Mouse (Mus musculus) cerebellum, adult 9-11 months (tissue): ENCODE results near the gene Gm10842.
A peak's percentile ranks its signal among the peaks of the same experiment; 100 is the strongest.
"Not testable (repeated sequence)": the region's sequence is repeated elsewhere in the genome, so short reads cannot be mapped to it uniquely, and the experiment has no call there.

Experiments
- DNase-seq: peaks from one replicate; pipeline ENCODE4 v3.0.0; 2022

Gene Gm10842

DNA sequence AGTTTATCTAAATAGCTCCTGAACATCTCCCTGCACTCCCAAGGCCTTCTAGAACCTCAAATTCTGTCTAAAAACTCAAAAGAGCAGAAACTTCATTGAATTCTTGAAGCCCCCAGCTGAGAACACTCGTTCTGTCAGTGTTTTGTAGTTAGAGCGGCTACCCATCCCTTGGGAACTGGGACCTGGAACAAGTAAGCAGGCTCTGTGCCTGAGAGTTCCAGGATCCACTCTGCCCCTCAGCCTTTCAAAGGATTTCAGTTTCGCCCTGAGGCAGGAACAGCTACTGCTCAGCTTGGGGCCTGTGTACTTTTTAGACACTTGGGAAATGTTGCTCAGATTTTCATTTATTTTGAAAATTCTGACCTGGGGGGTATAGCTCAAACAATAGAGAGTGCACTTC is at the start of gene Gm10842:
TSS of gene Gm10842 (plus strand) at position 301 of the 400 bp plus-strand sequence.
- no peak for DNase-seq

DNA sequence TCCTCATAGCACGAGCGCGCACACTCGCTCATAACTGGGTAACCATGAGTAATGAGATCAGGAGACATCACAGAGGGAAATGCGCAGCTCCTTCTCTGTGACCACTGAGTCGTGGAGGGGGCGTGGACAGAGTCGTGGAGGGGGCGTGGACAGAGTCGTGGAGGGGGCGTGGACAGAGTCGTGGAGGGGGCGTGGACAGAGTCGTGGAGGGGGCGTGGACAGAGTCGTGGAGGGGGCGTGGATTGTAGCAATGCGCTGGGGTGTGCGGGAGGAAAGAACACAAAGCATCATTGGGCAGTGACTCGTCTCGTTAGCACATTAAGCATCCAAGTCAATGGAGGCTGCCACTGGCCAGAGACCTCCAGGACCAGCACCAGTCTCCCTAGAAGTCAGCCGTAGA is 34.2 kb upstream of the Gm10842 start:
- DNase-seq, result not testable (repeated sequence)

DNA sequence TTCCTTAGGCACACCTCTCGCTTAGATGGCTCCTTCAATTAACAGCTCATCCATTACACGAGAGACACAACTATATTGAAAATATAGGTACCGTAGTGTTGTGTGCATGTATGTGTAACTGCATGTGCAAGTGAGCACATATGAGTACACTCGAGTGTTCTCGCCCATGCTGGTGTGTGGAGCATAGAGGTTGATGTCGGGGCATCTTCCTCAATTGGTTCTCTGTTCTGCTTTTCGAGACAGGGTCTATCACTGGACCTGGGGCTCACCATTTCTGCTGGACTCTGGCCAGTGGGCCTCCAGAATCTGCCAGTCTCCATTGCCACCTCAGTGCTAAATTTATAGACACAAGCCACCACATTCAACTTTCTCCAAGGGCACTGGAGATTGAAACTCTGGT is 28.9 kb upstream of the Gm10842 start:
- DNase-seq, result no peak

DNA sequence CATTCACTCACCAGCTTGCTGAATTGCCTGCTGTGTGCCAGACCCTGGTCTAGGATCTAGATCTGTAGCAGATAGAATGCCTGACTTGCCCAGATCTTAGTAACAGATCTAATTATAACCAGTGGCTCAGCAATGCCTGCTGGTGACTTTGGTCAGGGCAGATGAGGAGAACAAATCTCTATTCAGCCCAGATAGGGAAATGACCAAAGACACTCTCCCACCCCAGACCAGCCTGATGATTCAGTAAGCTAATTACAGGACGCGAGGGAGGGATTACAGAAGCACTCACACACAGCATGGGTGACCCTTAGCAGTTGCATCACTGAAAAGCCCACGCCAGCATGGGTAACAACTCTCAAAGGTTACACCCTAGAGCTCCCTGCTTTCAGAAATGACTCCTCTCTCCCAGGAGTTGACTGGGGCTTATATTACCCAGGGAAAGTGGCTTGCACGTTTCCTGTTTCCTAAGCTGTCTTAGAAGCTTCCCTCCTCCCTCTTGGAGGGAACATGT is 26.1 kb upstream of the Gm10842 start:
- DNase-seq, result no peak

DNA sequence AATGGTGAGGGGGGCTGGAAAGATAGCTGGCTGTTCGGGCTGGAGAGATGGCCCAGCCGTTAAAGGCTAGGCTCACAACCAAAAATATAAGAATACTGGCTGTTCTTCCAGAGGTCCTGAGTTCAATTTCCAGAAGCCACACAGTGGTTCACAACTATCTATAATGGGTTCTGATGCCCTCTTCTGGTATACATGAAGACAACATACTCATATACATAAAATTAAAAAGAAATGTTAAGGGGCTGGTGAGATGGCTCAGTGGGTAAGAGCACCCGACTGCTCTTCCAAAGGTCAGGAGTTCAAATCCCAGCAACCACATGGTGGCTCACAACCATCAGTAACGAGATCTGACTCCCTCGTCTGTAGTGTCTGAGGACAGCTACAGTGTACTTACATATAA is 24.9 kb upstream of the Gm10842 start:
- DNase-seq, result not testable (repeated sequence)

DNA sequence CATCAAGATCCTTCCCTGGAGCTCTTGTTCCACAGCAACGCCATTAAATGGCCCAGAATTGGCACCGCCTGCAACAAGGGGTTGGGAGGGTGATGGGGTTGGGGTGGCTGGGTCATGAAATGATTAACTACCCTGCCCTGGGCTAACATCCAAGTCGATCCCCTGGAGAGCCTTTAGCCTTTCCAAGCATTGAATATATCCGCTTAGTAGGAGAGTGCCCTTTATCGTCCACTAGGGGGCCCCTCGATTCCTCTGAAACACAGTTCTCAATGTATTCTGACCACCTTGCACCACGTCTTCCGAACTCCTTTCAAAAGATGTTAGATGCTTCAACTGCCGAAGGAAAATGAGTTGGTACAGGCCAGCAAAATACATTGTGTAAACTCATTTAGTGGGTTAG is 22.7 kb upstream of the Gm10842 start:
- no peak for DNase-seq

DNA sequence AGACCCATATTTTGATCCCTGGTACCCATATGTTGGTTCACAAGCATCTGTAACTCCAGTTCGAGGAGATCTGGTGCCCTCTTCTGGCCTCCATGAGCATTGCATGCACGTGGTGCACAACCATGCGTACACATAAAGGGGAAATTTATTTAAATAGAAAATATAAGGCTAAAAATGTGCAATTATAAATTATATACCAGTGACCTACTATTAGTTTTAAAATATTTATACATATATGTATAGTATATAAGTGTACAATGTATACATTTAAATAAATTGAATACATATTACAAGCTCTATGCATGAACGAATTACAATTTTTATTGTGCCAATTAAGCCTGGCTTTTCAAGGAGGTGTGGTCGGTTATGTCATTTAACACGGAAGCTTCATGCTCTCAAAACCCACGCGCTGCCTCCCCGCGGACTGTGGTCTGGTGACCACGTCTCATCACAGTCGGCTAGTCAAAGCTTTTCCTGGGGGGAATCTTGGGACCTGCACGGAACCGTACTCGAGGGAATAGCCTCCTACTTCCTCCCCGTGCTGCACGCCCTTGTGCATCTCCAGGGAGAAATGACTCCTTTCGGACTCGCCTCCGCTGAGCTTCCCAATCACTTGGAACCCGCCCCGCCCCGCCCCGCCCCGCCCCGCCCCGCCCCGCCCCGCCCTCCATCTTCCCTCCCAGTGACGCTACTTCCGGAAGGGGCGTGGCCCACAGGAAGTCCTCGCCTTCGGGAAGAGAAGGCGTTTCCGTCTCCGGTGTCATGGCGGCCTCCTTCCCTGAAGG is 20.8 kb upstream of the Gm10842 start, which contains the start of gene Mettl2:
TSS of gene Mettl2 (plus strand) at position 691 of the 785 bp plus-strand sequence.
- peak; percentile 84 for DNase-seq

DNA sequence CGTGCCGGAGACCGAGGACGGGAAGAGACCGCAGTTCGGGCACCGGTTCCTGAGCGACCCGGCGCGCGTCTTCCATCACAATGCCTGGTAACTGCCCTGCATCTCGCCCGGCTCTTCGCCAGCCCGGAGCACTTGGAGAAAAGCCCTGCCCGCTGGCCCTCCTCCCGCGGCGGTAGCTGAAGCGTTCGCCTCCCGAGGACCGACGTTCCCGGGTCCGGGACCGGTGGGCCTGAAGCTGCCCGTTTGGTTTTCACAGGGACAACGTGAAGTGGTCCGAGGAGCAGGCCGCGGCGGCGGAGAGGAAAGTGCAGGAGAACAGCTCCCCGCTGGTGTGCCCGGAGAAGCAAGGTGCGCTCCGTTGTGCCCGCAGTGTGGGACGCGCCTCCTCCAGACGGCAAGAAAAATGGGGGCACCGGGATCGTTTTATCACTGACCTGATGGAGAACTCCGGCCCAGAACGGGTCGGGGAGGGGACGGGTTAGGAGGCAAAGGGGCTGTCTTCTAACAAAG is 20.1 kb upstream of the Gm10842 start:
- no peak for DNase-seq

DNA sequence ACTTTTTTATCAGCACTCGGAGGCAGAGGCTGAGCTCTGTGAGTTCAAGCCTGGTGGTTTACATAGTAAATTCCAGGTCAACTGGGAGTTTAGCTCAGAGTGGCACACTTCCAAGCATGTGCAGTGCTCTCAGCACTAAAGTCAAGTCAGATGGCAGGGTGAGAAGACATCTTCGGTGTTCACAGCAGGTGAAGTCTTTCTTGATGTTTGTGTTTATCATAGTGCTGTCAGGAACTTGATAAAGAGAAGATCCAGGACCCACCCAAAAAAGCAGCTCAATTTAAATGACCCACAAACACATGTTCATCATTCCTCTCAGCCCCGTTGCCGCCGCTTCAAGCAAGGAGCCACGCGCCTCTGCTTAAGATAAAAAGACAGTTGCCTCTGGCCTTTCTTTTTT is 11.0 kb upstream of the Gm10842 start:
- no peak for DNase-seq

DNA sequence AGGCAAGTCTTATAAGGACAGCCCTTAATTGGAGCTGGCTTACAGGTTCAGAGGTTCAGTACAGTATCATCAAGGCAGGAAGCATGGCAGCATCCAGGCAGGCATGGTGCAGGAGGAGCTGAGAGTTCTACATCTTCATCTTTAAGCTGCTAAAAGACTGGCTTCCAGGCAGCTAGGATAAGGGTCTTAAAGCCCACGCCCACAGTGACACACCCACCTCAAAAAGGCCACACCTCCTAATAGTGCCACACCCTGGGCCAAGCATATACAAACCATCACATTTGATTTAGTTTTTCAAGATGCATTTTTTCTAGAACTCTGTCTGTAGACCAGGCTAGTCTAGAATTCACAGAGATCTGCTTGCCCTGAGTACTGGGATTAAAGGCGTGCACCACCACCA is 9.4 kb upstream of the Gm10842 start:
- DNase-seq, result not testable (repeated sequence)

DNA sequence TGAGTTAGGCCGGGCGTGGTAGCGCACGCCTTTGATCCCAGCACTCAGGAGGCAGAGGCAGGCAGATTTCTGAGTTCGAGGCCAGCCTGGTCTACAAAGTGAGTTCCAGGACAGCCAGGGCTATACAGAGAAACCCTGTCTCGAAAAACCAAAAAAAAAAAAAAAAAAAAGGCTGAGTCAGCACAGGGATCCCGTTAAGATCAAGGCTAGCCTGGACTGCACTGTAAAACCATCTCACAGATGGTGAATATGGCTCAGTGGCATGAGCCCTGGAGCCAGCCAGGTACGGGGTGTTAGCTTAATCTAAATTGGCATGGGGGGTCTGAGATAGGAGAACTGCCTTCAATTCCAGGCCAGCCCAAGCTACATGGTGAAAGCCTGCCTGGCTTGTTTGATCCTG is 6.2 kb upstream of the Gm10842 start:
- not testable (repeated sequence) for DNase-seq

DNA sequence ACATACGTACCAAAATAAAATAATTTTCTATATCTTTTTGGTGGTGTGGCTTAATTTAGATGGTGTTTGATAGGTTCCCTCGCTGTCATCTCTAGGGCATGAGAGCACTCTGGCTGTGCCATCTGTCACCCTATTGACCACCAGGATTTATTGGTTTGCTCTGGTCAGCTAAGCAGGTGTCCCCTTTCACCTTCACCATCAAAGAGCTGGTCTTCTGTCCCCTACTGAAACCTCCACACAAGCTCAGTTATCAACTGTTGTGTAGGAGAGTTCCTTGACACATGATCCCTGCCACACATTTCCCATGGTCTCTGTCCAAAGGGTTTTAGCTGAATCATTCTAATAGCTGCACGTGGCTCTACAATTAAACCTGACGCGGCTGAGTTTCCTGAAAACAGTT is 5.6 kb upstream of the Gm10842 start:
- DNase-seq, result no peak

DNA sequence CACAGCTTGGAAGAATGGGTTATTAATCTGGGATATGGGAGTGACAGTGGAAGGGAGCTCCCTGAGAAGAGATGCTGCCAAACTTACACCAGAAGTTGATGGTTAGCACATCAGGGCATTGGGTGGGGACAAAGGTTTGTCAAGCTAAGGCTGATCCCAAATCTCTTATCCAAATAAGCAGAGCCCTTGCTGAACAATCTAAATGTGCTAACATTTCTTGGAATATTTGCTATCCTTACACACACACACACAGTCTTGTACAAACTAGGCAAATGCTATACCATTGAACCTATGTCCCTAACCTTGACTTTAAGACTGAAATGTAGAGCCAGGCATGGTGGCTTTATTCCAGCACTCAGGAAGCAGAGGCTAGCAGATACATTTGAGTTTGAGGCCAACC is 3.1 kb upstream of the Gm10842 start:
- DNase-seq, result no peak

DNA sequence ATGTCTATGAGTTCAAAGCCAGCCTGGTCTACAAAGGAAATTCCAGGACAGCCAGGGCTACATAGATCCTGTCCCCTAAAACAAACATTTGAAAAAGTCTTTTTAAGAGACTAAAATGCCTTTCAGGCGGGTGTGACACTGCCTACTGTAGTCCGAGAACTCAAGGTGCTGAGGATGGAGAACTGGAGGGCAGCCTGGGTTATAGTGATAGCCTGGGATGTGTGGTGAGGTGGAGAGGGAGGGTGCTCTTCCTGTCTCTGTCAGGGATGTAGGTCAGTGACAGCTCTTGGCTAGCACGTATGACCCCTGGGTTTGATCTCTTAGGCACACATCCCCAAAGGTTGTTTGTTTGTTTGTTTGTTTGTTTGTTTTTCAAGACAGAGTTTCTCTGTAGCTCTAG is 2.6 kb upstream of the Gm10842 start:
- no peak for DNase-seq

DNA sequence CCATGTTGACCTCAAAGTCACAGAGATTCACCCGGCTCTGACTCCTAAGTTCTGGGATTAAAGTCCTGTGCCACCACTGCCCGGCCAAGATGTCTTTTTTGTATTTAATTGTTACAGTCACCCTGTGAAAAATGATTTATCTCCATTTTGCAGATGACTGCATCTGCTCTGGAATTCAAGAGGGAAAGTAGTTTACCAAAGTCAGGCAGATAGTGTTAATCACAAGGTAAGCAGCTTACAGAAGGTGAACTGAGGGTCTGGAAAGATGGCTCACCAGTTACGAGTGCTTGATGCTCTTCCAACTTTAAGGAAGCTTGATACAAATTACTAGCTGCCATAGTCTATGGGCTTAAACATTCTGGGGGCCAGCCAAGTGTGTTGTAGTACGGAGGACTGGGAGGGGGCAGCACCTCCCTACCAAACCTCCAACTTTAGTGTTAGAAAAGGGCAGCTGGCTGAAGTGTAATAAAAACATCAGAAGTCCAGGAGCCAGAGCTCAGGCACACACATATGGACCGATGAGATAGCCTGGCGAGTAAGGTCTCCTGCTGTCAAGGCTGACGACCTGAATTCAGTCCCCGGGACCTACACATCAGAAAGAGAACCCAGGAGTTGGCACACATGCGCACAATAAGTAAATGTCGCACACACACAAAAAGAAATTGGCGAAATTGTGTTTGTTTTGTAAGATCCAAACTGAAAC is 2.0 kb upstream of the Gm10842 start:
- DNase-seq, result no peak

DNA sequence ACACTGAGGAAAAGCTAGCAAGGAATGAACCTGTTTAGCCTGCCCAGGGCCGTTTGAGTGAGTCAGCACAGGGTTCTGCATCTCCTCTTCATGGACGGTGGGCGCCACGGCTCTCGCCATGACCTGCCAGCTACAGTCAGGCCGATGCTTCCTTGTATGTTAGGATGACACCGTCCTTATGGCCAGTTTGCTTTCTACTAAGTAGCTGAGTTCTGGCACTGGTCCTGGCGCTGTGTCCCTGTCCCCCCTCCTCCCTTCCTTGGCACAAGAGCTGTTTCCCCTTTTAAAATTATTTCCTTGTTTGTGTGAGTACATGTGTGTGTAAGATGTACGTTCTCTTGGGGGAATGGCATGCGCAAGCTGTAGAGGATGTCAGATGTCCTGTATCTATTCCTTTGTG is 1.5 kb upstream of the Gm10842 start:
- DNase-seq, result no peak

DNA sequence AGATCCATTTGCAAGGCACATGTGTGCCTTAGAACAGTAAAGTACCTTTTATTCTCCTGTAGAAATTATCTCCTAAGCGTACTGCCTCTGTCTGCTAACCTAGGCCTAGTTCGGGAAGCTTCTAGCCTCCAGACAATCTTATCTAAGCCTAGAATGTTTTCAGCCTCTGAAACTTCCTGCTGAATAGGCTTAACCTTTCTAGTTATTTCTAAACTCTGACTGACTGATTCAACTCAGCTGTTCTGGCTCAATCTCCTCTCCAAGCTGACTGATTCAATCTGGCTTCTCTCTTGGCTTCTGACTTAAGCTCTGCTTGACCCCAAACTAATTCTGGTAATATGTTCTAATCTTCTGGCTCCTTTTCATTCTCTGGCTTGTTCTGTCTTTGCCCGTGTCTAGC is 2.7 kb downstream of the Gm10842 start:
- no peak for DNase-seq

DNA sequence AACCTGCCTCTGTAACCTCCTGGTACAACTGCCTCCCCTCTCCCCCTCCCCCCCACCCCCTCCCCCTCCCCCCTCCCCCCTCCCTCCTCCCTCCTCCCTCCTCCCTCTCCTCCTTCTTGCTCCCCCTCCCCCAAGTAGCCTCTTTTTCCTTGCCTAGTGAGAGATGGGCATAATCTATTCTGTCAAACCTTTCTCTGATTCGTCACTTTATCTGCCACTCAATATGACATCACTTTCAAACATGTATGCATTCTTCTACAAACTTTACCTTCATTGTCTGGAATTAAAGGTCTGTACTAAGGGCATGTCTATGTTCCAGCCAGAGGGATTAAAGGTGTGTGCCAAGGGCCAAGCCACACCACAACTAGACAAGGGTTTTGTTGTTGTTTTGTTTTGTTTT is 3.1 kb downstream of the Gm10842 start:
- DNase-seq, result no peak

DNA sequence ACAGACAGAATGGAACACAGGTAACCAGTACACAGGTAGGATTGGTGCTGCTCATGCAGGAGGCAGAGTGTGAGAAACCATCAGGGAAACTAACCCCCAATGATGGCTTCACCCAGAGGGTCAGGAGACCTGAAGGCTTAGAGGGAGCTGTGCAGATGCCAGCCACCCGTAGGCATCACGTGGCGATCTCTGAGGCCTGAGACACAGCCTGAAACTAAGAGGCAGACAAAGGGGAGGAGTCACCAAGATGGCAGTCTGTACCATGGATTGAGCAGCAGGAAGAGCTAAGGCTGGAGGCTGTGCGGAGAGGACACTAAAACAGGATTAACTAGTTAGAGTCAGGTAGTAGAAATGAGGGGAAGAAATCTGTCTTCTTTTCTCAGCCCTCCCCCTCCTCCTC is 4.0 kb downstream of the Gm10842 start:
- DNase-seq, result no peak

DNA sequence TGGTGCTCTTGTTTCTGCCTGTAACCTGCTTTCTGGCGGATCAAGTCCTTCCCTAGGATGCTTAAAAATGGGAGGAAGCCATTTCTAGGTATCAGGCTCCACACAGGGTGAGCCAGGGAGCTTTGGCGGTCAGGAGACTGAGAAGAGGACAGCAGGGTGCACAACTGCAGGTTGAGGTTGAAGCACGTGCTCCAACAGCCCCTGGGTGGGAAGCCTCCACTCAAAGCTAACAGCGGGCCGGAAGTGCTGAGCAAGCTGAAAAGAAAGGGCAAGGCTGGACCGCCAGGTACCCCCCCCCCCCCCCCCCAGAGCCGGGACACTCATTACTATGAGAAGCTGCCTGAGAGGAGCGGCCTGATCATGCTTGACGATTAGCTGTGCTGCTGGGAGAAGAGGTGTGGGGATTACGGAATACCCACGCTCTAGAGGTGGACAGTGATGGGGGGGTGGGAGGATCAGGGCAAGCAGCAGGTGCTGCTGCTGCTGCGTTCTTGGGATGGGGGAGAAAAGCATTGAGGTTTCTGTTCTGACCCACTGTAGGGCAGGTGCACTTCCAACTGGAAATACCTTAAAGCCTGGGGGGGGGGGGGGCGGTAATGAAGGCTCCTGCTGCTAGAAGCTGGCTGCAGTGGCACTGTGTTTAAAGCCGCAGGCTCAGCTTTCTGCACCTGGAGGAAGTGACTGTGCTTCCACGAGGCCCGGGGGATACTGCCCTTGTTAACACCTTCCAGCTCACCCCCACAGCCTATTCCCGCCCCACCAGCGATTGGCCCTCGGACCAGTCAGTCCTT is 4.7 kb downstream of the Gm10842 start:
- DNase-seq, result no peak

DNA sequence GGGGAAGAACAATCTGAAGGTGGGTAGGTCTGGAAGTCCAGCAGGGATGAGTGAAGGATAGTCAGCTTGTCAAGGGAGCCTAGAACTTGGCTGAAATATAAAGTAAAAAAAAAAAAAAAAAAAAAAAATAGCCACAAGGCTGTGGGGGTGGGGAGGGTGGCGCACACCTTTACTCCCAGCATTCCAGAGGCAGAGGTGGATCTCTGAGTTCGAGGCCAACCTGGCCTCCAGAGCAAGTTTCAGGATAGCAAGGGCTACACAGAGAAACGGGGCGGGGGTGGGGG is 5.3 kb downstream of the Gm10842 start:
- DNase-seq, result no peak

DNA sequence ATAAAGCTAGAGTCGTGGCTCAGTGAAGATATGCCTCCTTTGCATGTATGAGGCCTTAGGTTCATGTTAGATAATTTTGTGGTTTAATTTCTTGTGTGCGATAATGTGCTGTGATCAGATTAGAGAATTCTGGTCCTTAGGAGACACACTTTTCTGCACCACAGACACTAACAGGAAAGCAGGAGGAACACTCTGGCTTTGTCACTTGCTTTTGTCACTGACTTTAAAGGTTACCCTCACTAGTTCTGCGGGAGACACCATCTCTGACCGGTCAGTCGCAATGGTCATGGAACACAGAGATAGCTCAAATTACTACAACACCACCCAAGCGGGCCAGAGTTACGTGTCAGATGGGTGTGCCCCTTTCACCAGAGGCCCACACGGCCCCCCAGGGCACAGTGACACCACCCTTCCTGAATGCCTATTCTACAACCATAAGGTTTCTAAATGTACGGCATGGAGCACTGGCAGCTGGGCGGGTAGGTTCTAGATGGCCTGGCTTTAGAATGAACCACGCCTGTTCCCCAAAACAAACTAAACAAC is 5.7 kb downstream of the Gm10842 start:
- DNase-seq, result no peak
